Mouse (Mus musculus) MEL (cell line): ENCODE data around the gene Cd68. TPM values are rescaled to one million over a fixed set of nuclear protein-coding genes. Genes with fewer than 3 reads are reported as not detected.
A peak's percentile ranks its signal among the peaks of the same experiment; 100 is the strongest.

Experiments used
- DNase-seq: peaks from one replicate; pipeline ENCODE4 v3.0.0; 2011; ENCODE audit warnings: low read depth, low spot score
- H3K27ac ChIP-seq: 2 replicates; pipeline ENCODE4 v1.5.1; 2012; ENCODE audit warnings: low read depth, mild to moderate bottlenecking, control low read depth, low read length, moderate library complexity; ENCODE audit not compliant: control insufficient read depth
- H3K27me3 ChIP-seq, 2 experiments: fragments of 150-350 bp in 1 of 2; sonication (generic) in 1 of 2; 2 replicates each; pipeline ENCODE4 v1.6.1; 2012; ENCODE audit warnings: low read length in 2 of 2, mild to moderate bottlenecking in 2 of 2, improper control_type of control experiment in 1 of 2, moderate library complexity in 1 of 2; ENCODE audit not compliant: insufficient read depth in 2 of 2, control insufficient read depth in 1 of 2
- H3K36me3 ChIP-seq, 2 experiments: 2 replicates each; pipeline ENCODE4 v1.6.1; 2012 to 2014; ENCODE audit warnings: low read length in 2 of 2, improper control_type of control experiment in 1 of 2, inconsistent platforms in 1 of 2, mild to moderate bottlenecking in 1 of 2; ENCODE audit not compliant: insufficient read depth in 2 of 2, control insufficient read depth in 1 of 2
- H3K4me1 ChIP-seq, 2 experiments: fragments of 150-350 bp in 1 of 2; sonication (generic) in 1 of 2; 2 replicates each; pipeline ENCODE4 v1.6.1; 2012; ENCODE audit warnings: low read length in 2 of 2, improper control_type of control experiment in 1 of 2, mild to moderate bottlenecking in 1 of 2; ENCODE audit not compliant: insufficient read depth in 2 of 2, control insufficient read depth in 1 of 2
- H3K4me3 ChIP-seq, 2 experiments: fragments of 150-350 bp in 1 of 2; sonication (generic) in 1 of 2; 2 replicates each; pipeline ENCODE4 v1.5.1; 2012; ENCODE audit warnings: low read depth in 2 of 2, low read length in 2 of 2, mild to moderate bottlenecking in 2 of 2, moderate library complexity in 2 of 2, control low read depth in 1 of 2, improper control_type of control experiment in 1 of 2; ENCODE audit not compliant: control insufficient read depth in 1 of 2, insufficient read depth in 1 of 2
- H3K79me2 ChIP-seq: 2 replicates; pipeline ENCODE4 v1.6.1; 2012; ENCODE audit warnings: mild to moderate bottlenecking, low read length, moderate library complexity; ENCODE audit not compliant: control insufficient read depth, poor library complexity, insufficient read depth
- H3K9ac ChIP-seq: 2 replicates; pipeline ENCODE4 v1.6.1; 2012; ENCODE audit warnings: low read depth, mild to moderate bottlenecking, control low read depth, low read length, moderate library complexity; ENCODE audit not compliant: control insufficient read depth, poor library complexity, severe bottlenecking
- H3K9me3 ChIP-seq: fragments of 150-350 bp; sonication (generic); replicated peaks from 2 replicates; pipeline ENCODE4 v1.6.1; 2012; ENCODE audit warnings: mild to moderate bottlenecking, low read length, improper control_type of control experiment, moderate library complexity; ENCODE audit not compliant: insufficient read depth
- BHLHE40 ChIP-seq: IDR thresholded peaks from 2 replicates; pipeline ENCODE4 v1.6.1; 2012; ENCODE audit warnings: low read depth, mild to moderate bottlenecking, inconsistent platforms, low read length, improper control_type of control experiment, borderline replicate concordance
- CHD1 ChIP-seq: IDR thresholded peaks from 2 replicates; pipeline ENCODE4 v1.6.1; 2012; ENCODE audit warnings: low read depth, mild to moderate bottlenecking, inconsistent platforms, low read length, improper control_type of control experiment
- CHD2 ChIP-seq: IDR thresholded peaks from 2 replicates; pipeline ENCODE4 v1.6.1; 2011; ENCODE audit warnings: low read length, improper control_type of control experiment
- CTCF ChIP-seq, 3 experiments: IDR thresholded peaks in 2 of 3; conservative IDR thresholded peaks in 1 of 3; 2 replicates each; pipeline ENCODE4 v1.5.1; 2011 to 2012; ENCODE audit warnings: low read length in 3 of 3, low read depth in 2 of 3, mild to moderate bottlenecking in 2 of 3, improper control_type of control experiment in 1 of 3, inconsistent platforms in 1 of 3, mixed read lengths in 1 of 3, moderate library complexity in 1 of 3; ENCODE audit not compliant: control insufficient read depth in 1 of 3, insufficient read depth in 1 of 3, poor library complexity in 1 of 3, severe bottlenecking in 1 of 3
- E2F4 ChIP-seq: IDR thresholded peaks from 2 replicates; pipeline ENCODE4 v1.6.1; 2011; ENCODE audit warnings: low read depth, low read length, improper control_type of control experiment, borderline replicate concordance
- ELF1 ChIP-seq: IDR thresholded peaks from 2 replicates; pipeline ENCODE4 v1.6.1; 2014; ENCODE audit warnings: low read depth, mild to moderate bottlenecking, inconsistent platforms, low read length, improper control_type of control experiment, moderate library complexity
- EP300 ChIP-seq, 2 experiments: IDR thresholded peaks; 2 replicates each; pipeline ENCODE4 v1.6.1; 2011; ENCODE audit warnings: improper control_type of control experiment in 2 of 2, low read length in 2 of 2, low read depth in 1 of 2, mild to moderate bottlenecking in 1 of 2
- ETS1 ChIP-seq: IDR thresholded peaks from 2 replicates; pipeline ENCODE4 v1.6.1; 2012; ENCODE audit warnings: low read depth, mild to moderate bottlenecking, inconsistent platforms, low read length, improper control_type of control experiment, moderate library complexity
- GABPA ChIP-seq: IDR thresholded peaks from 2 replicates; pipeline ENCODE4 v1.6.1; 2012; ENCODE audit warnings: low read depth, mild to moderate bottlenecking, inconsistent platforms, low read length, improper control_type of control experiment, moderate library complexity
- HCFC1 ChIP-seq: IDR thresholded peaks from 2 replicates; pipeline ENCODE4 v1.6.1; 2012; ENCODE audit warnings: low read depth, mild to moderate bottlenecking, inconsistent platforms, low read length, improper control_type of control experiment, moderate library complexity
- JUND ChIP-seq: IDR thresholded peaks from 2 replicates; pipeline ENCODE4 v1.6.1; 2011; ENCODE audit warnings: low read depth, mild to moderate bottlenecking, improper control_type of control experiment, low read length
- KAT2A ChIP-seq: conservative IDR thresholded peaks from 2 replicates; pipeline ENCODE4 v1.6.1; 2012; ENCODE audit warnings: low read depth, low read length, improper control_type of control experiment, inconsistent platforms
- MAFK ChIP-seq: IDR thresholded peaks from 2 replicates; pipeline ENCODE4 v1.6.1; 2011; ENCODE audit warnings: low read depth, mild to moderate bottlenecking, low read length, improper control_type of control experiment, borderline replicate concordance
- MAX ChIP-seq: IDR thresholded peaks from 2 replicates; pipeline ENCODE4 v1.6.1; 2011; ENCODE audit warnings: low read length, improper control_type of control experiment
- MAZ ChIP-seq: IDR thresholded peaks from 2 replicates; pipeline ENCODE4 v1.6.1; 2012; ENCODE audit warnings: low read depth, mild to moderate bottlenecking, inconsistent platforms, low read length, improper control_type of control experiment
- MEF2A ChIP-seq: IDR thresholded peaks from 2 replicates; pipeline ENCODE4 v1.6.1; 2014; ENCODE audit warnings: low read depth, mild to moderate bottlenecking, inconsistent platforms, low read length, improper control_type of control experiment; ENCODE audit not compliant: poor library complexity, insufficient replicate concordance, severe bottlenecking; ENCODE audit errors: extremely low read depth
- MXI1 ChIP-seq: IDR thresholded peaks from 2 replicates; pipeline ENCODE4 v1.6.1; 2011; ENCODE audit warnings: mild to moderate bottlenecking, low read depth, low read length, improper control_type of control experiment
- NELFE ChIP-seq: IDR thresholded peaks from 2 replicates; pipeline ENCODE4 v1.6.1; 2011; ENCODE audit warnings: low read depth, low read length, improper control_type of control experiment
- NRF1 ChIP-seq: IDR thresholded peaks from 2 replicates; pipeline ENCODE4 v1.6.1; 2014; ENCODE audit warnings: low read depth, mild to moderate bottlenecking, inconsistent platforms, low read length, improper control_type of control experiment, moderate library complexity; ENCODE audit not compliant: poor library complexity, insufficient read depth, severe bottlenecking
- POLR2A ChIP-seq, 2 experiments: IDR thresholded peaks; 2 replicates each; pipeline ENCODE4 v1.6.1; 2011 to 2012; ENCODE audit warnings: low read length in 2 of 2, mild to moderate bottlenecking in 2 of 2, control low read depth in 1 of 2, improper control_type of control experiment in 1 of 2, low read depth in 1 of 2, moderate library complexity in 1 of 2; ENCODE audit not compliant: control insufficient read depth in 1 of 2, insufficient read depth in 1 of 2, poor library complexity in 1 of 2
- POLR2AphosphoS2 ChIP-seq: IDR thresholded peaks from 2 replicates; pipeline ENCODE4 v1.6.1; 2011; ENCODE audit warnings: low read length, improper control_type of control experiment
- POLR2AphosphoS5 ChIP-seq: IDR thresholded peaks from 2 replicates; pipeline ENCODE4 v1.6.1; 2012; ENCODE audit warnings: low read depth, borderline replicate concordance, mild to moderate bottlenecking, inconsistent platforms, low read length, moderate library complexity, mixed read lengths
- RAD21 ChIP-seq: IDR thresholded peaks from 2 replicates; pipeline ENCODE4 v1.6.1; 2011; ENCODE audit warnings: mild to moderate bottlenecking, low read depth, low read length, improper control_type of control experiment
- RCOR1 ChIP-seq: IDR thresholded peaks from 2 replicates; pipeline ENCODE4 v1.6.1; 2012; ENCODE audit warnings: low read depth, mild to moderate bottlenecking, inconsistent platforms, low read length, improper control_type of control experiment
- SIN3A ChIP-seq: IDR thresholded peaks from 2 replicates; pipeline ENCODE4 v1.6.1; 2012; ENCODE audit warnings: low read length, improper control_type of control experiment, inconsistent platforms
- TBP ChIP-seq: IDR thresholded peaks from 2 replicates; pipeline ENCODE4 v1.8.0; 2011; ENCODE audit warnings: low read depth, low read length, improper control_type of control experiment
- TCF12 ChIP-seq: IDR thresholded peaks from 2 replicates; pipeline ENCODE4 v1.6.1; 2014; ENCODE audit warnings: low read depth, mild to moderate bottlenecking, inconsistent platforms, low read length, improper control_type of control experiment, moderate library complexity
- UBTF ChIP-seq: IDR thresholded peaks from 2 replicates; pipeline ENCODE4 v1.6.1; 2012; ENCODE audit warnings: low read depth, mild to moderate bottlenecking, inconsistent platforms, low read length, improper control_type of control experiment, moderate library complexity, borderline replicate concordance; ENCODE audit not compliant: insufficient read depth
- USF1 ChIP-seq: IDR thresholded peaks from 2 replicates; pipeline ENCODE4 v1.6.1; 2014; ENCODE audit warnings: low read depth, mild to moderate bottlenecking, inconsistent platforms, low read length, improper control_type of control experiment, moderate library complexity
- USF2 ChIP-seq, 2 experiments: IDR thresholded peaks; 2 replicates each; pipeline ENCODE4 v1.6.1; 2011 to 2012; ENCODE audit warnings: improper control_type of control experiment in 2 of 2, low read length in 2 of 2, borderline replicate concordance in 1 of 2, inconsistent platforms in 1 of 2, low read depth in 1 of 2, mild to moderate bottlenecking in 1 of 2; ENCODE audit not compliant: insufficient read depth in 1 of 2
- ZC3H11A ChIP-seq: IDR thresholded peaks from 2 replicates; pipeline ENCODE4 v1.6.1; 2012; ENCODE audit warnings: low read depth, mild to moderate bottlenecking, inconsistent platforms, low read length, improper control_type of control experiment
- ZKSCAN1 ChIP-seq: IDR thresholded peaks from 2 replicates; pipeline ENCODE4 v1.6.1; 2012; ENCODE audit warnings: low read depth, mild to moderate bottlenecking, inconsistent platforms, low read length, improper control_type of control experiment, moderate library complexity
- ZMIZ1 ChIP-seq: IDR thresholded peaks from 2 replicates; pipeline ENCODE4 v1.6.1; 2012; ENCODE audit warnings: low read depth, mild to moderate bottlenecking, inconsistent platforms, low read length, improper control_type of control experiment, moderate library complexity
- ZNF384 ChIP-seq: IDR thresholded peaks from 2 replicates; pipeline ENCODE4 v1.6.1; 2012; ENCODE audit warnings: low read depth, mild to moderate bottlenecking, inconsistent platforms, low read length, improper control_type of control experiment
- polyA plus RNA-seq, 2 experiments: library from polyadenylated mRNA; stranded (reverse) in 1 of 2; unstranded in 1 of 2; fragments of >175 nt in 1 of 2; fragments of >200 nt in 1 of 2; gene quantifications; 2 replicates each; pipeline versions ENCODE4 v1.2.1 to v1.2.4; 2012; ENCODE audit warnings: low replicate concordance in 2 of 2, low read depth in 1 of 2; ENCODE audit not compliant: insufficient read length in 2 of 2, insufficient read depth in 1 of 2, missing spikeins in 1 of 2
- total RNA-seq: library from RNA; depleted of rRNA; stranded (reverse); fragments of 300-350 nt; gene quantifications from 2 replicates; pipeline ENCODE4 v1.2.3, GENCODE M21; 2012; rRNA removed

Gene Cd68
- total RNA-seq (4.1 and 5.3 TPM in 2 replicates), polyA plus RNA-seq (10 to 100 TPM in 1 of 2 experiments, not detected in 1; 19.8 TPM)

DNA sequence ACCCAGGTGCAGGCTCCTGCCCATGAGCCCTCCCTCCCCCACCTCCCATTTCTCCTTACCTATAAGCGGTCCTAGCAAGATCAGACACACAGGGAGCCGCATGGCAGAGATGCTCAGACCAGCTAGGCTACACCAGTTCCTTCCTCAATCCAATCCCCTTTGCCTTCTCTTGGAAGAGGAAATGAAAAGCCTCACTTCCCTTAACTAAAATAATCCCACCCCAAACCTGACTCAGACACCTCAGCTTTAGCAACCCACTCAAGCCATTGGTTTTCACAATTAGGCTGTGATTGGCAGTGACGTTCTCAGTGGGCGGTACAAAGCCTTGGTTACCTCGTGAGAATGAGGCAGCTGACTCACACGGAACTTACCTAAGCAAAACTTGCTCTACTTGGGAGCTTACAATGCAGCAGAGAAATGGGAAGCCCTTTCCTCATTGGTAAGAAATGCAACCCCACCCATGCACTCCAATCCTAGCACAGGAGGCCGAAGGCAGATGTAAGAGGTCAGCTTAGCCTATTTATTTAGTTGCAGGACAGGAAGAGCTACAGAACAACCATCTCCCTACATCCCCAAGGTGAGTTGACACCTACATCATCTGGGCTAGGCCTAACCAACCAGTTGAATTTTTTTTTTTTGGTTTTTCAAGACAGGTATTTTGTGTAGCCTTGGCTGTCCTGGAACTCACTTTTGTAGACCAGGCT lies at the start of gene Cd68:
Cd68 (minus strand) TSS at position 193 of the 704 bp plus-strand sequence.
- H3K36me3 ChIP-seq: peaks cover 13 to 34% of the 10 kb centered on the region in 2 experiments
- H3K9ac ChIP-seq: no peak within 1 kb of the TSS
- DNase-seq: peak; percentile 98
- H3K27me3 ChIP-seq: no peaks in the 10 kb centered on the region
- peaks cover 4 to 31% of the 10 kb centered on the region in 2 experiments for H3K4me1 ChIP-seq
- no peaks in the 10 kb centered on the region for H3K9me3 ChIP-seq
- peaks cover 34% of the 10 kb centered on the region for H3K79me2 ChIP-seq
- no peak within 1 kb of the TSS for H3K27ac ChIP-seq
- no peak within 1 kb of the TSS for H3K4me3 ChIP-seq
- TF ChIP-seq ELF1 (peak; percentile 15; the same call in 1 of the 2 replicates), ZNF384 (no peak), GABPA (no peak), ZMIZ1 (peak; percentile 98), USF2 (IDR thresholded peaks at IDR 0.05; ENCODE audit: borderline replicate concordance in 1 of 2, insufficient read depth in 1 of 2, low read depth in 1 of 2, low read length in 2 of 2) (no peak), USF1 (peak; percentile 59; the same call in 1 of the 2 replicates), SIN3A (peak; percentile 61), MAZ (no peak), TBP (peak; percentile 64; the same call in 1 of the 2 replicates), EP300 (IDR thresholded peaks at IDR 0.05; ENCODE audit: low read depth in 1 of 2, low read length in 2 of 2) (no peak; a peak in 1 of 4 replicates), CHD1 (no peak), POLR2A (IDR thresholded peaks at IDR 0.05; ENCODE audit: control insufficient read depth in 1 of 2, insufficient read depth in 1 of 2, low read depth in 1 of 2, low read length in 2 of 2, poor library complexity in 1 of 2) (peak; percentile 60 to 96), ETS1 (peak; percentile 33; the same call in 1 of the 2 replicates), MAFK (peak; percentile 72; the same call in 1 of the 2 replicates), KAT2A (no peak), ZKSCAN1 (no peak), POLR2AphosphoS5 (peak; percentile 64; the same call in 1 of the 2 replicates), MXI1 (no peak), E2F4 (no peak), RAD21 (no peak), NELFE (peak; percentile 20; the same call in 1 of the 2 replicates), MAX (peak; percentile 41), RCOR1 (no peak; the same call in 1 of the 2 replicates), UBTF (no peak), ZC3H11A (no peak), CHD2 (peak; percentile 81; the same call in 1 of the 2 replicates), JUND (peak; percentile 27; the same call in 1 of the 2 replicates), HCFC1 (peak; percentile 49), BHLHE40 (no peak; the same call in 1 of the 2 replicates), POLR2AphosphoS2 (peak; percentile 100), MEF2A (no peak), CTCF (IDR thresholded peaks at IDR 0.05 in 2 of 3, conservative IDR thresholded peaks at IDR 0.05 in 1 of 3; ENCODE audit: control insufficient read depth in 1 of 3, insufficient read depth in 1 of 3, low read depth in 2 of 3, low read length in 3 of 3, poor library complexity in 1 of 3, severe bottlenecking in 1 of 3) (no peak), TCF12 (0 out of 2 replicates have a peak, but pooled peaks have one; percentile 3), NRF1 (no peak)
